Mouse (Mus musculus) gastrocnemius, postnatal 36 days (tissue): ENCODE measurements at regions not wholly inside any gene's neighbourhood (a gene's known extent, or its start where the extent isn't known, plus 50 kb on each side); places are given as distances from the start of the nearest gene placed in this dataset.

ENCODE experiments used
- DNase-seq, 2 experiments: peaks; one replicate each; pipeline ENCODE4 v3.0.0; 2022
- intact Hi-C: fragments of 180-260 bp; cut with DNase I; formaldehyde crosslinking; loops from one replicate; pipeline ENCODE4 v1.15.1; 2025

DNA sequence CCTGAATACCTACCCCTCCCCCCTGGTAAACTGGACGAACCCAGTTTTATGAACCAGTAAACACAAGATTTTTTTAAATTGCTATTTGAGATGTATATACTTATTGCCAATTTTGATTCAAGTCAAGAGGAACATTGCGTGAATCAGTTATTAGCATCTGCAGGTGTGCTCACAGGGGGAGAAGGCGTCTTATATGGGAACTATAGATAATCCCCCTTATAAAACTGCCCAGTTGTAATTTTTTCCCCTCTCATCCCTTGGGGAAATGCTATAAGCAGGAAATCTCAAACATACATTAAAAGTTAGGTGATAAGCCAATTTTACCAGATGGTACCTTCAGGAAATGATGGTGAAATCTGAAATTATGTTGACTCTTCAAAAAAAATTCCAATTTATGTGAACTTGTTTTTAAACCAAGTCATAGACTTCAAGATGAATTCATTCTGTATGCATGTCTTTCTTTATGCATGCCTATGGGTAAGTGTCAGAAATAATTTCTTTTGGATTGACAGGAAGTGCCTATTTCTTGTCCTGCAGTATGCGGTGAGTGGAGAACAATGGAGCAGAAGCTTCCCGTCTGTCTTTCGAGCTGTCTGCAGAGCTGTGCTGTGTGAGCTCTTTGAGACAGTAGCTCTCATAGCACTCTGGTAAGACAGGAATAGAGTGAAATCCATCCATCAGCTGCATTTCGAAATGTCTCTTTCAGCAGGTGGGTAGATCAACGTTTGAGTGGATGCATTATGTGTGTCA is 306.0 kb upstream of the Xrcc4 start:
- no peak for DNase-seq
- intact Hi-C loops, result no loop called here

DNA sequence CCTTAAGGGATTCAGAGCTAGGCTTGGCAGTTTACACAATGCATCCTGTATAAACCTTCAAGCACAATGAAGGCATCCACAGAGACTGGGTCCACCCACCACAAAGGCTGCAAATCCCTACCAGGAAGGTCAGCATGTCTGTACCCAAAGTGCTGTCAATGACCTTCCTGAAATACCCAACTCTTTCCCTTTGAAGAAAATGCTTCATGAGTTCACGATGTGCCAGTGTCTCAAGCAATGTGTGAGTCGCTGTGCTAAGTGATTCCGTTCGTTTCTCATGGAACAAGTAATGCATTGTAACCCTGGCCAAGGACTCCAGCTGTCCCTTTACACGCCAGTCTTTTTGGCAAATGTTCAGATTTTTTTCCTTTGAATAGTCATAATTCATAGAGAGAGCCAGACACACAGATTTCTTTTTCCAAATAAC is 305.4 kb upstream of the Xrcc4 start:
- intact Hi-C loops, result no loop called here
- DNase-seq, result no peak

DNA sequence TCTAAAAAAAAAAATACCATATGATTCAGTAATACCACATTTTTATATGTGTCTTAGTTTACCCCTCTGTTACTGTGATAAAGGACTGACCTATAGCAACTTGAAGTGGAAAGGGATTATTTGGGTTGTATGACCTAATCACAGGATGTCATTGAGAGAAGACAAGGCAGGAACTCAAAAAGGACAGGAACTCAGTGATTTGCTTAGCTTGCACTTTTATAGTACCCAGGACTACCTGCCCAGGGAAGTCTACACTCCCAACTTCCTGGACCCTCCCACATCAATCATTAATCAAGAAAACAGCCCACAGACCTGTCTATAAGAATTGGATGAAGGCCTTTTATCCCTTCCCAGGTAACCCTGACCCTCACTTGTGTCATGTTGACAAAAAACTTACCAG is 303.0 kb upstream of the Xrcc4 start:
- intact Hi-C loops, result no loop called here
- no peak for DNase-seq

DNA sequence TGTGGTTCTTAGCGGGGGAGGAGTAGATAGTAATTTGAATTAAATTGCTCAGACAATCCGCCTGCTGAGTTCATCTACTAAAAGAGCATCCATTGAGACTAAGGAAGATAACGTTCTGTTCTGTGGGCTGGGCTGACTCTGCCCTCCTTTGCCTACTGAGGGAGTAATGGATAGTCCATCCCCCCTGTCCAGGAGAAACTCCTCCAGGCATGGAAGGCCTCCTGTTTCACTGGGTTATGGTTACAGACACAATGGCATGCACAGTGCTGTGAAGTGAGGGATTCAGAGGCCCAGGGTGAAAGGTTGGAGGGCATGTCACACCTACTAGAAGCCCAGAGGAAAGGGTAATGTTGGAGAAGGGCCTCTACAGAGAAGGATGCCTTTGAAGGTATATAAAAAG is 287.2 kb upstream of the Xrcc4 start:
- intact Hi-C loops, result no loop called here
- DNase-seq, result no peak

DNA sequence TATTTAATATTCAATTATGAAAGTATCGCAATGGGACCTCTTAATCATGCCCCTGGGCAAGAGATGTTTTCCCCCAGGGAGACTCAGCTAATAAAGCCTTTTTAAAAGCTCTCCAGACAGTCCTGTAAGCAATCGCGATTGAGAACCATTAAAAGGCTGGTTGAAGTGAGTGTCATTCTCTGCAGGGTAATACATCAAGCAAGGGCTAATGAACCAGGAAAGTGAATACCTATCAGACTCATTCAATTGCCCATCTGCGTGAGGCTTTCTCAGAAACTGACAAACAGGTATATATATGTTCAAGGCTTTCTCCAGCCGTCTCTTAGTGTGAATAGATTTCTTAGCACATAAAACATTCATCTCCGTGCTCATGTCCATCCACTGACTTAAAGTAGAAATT is 286.8 kb upstream of the Xrcc4 start:
- no peak for DNase-seq
- intact Hi-C loops, result no loop called here

DNA sequence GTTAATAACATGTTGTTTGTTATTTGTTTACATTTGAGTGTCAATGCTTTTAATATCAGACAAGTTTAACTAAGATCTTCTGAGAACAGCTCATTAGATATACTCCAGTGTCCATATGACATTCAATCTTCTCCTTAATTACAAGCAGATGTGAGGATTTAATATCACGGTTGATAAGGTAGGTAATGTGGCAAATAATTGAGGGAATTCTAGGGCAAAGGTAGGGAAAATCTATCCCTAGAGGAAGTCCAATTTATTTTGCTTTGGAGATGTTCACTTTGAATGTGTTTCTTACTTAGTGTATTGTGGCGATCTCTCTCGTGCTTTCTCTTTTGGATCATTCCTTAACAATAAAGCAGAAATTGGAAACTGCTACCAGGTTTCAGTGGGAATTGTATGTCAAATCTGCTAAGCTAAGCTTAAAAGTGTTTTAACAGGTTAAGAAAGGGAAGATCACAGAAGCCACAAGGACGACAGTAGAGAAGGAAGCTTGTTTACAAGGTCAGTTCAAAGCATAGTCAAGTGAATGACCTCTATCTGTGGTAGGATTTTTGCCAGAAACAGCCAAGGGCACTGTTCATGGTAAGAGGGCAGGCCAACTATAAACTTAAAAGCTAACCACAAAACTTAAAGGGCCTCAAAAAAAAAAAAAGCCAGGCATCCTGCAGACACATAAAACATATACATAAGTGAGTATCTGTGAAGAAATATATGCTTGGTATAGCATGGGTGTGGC is 282.2 kb upstream of the Xrcc4 start:
- no peak for DNase-seq

DNA sequence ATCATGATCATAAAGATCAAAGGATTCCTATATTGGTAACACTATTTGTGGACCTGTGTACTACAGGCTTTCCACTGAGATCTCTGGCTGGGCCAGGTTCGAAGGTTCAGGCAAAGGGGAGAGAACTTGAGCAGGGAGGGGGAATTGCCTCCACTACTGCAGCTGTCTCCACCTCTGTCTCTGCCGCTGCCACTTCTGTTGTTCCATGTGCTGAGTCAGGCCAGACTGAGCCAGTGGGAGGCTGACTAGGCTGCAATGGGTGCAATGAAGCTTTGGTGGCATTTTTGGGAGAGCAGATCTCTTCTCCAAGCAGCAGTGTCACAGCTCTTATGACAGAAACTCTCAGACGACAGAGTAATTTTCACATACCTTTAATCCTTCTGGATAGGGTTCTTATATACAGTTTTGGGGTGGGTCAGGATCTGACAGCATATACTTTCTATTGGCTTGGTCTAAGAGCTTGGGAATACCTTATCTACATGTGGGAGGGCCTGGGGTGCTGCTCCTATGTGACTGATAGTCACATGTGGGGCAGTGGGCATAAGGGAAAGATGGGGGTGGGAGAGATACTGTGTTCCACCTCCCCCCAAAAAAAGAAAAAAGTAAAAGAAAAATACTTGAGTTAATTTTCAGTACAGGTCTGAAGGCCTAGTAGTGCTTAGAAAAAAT is 281.5 kb upstream of the Xrcc4 start:
- intact Hi-C loops, result no loop called here
- no peak for DNase-seq

More for the DNA sequence above, 282.2 kb upstream of the Xrcc4 start:
- intact Hi-C loops, result no loop called here

DNA sequence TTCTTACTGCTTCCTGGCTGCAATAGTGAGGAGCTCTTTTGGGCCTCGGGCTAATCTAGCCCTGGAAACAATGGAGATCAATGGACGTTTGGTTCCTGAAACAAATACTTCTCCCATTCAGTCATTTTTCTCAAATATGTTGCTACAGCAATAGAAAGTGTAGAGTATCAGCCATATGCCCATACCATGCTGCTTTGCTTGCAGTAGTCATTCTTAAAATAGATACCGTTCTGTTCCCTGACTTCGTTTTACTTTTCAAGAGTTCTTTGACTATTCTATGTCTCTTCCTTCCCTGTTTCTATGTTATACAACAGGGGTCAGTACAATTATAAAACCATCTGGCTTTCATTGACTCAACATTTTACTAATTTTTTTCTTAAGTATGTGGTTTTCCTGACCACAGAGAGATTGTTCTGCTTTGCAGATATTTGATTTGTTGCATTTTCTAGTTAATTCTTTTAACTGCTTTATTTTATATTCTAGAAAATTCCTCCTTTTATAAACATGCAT is 275.2 kb upstream of the Xrcc4 start:
- intact Hi-C loops, result no loop called here

DNA sequence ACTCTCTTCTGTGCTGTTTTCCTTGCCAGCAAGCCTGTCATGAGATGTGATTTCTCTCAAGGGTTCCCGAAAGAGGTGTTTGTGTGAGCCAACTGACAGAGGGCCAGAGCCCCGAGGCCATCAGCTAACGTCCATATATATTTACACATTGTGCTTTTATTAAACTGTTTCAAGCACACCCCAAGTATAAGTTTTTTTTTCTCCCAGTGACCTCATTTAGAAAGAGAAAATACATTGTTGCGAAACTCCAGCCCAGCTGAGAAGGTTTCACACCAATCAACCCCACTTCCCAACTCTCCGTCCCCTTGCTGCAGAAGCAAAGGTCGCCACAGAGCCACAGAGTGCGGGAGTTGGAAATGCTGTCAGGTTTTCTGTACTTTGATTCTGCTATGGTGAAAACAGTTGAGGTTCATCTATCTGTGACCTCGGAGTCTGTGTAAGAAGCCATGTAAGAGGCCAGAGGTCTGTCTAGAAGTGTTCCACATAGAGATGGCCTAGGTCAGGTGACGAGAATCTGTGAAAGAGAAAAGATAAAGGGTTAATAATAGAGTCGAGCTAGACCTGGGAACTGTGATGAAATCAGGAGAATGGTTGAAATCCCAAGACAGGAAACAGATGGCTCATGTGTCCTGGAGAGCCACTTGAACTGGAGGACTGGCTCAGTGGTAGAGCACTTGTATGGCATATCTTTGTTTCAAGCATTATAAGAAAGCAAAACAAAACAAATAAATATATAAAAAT is 270.6 kb upstream of the Xrcc4 start:
- intact Hi-C loops, result no loop called here
- peak; percentile 6 to 17 for DNase-seq

More for the DNA sequence above, 275.2 kb upstream of the Xrcc4 start:
- DNase-seq, result no peak

DNA sequence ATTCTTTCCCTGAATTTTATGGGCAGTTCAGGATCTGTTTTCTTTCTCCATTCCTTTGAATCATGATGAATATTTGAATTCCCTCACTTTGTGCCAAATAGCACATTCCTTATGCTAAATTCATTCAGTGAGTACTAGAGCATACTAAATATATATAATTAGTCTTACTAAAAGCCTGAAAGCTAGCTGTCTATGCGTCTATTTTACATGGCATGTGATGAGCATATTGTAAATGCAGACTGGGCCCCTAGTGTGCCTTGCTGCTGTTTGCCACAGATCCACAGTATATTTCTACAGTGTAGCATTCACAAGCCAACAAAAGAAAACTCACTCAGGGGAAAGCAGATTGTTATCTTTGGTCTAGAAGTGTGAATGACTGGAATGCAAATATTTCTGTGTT is 268.7 kb upstream of the Xrcc4 start:
- intact Hi-C loops, result no loop called here
- no peak for DNase-seq

DNA sequence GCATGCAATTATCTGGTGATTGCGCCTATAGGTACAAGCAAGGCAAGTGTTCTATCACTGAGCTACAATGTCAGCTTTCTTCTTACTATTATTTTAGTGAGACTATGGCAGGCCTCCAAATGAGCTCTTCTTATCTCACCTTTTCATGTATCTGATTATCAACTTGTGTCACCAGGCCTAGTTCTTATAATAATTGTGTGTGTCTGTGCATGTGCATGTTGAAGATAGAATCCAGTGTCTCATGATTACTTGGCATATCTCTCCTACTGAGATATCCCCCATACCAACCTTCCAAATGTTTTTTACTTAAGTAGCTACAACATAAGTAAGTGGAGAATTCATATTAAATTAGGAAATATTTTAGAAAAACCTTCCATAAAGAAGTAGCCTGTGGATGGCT is 266.2 kb upstream of the Xrcc4 start:
- no peak for DNase-seq
- intact Hi-C loops, result no loop called here

DNA sequence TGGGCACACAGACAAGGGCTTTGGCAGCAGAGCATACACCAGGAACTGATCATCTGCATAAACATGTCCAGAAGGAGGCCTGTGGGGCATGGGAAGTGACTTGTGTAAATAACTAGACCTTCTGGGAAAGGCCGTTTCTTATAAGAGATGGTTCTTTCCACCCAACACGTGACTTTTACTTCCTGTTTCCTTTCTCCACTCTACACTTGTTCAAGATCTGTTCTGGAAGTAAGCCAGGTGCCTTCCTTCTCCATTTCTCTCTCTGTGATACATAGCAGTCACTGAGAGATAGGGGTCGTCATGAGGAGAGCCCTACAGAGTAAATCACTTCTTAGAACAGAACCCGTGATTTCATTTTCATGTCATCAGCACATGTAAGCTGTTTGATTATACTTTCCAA is 253.4 kb upstream of the Xrcc4 start:
- DNase-seq, result no peak
- intact Hi-C loops, result no loop called here

DNA sequence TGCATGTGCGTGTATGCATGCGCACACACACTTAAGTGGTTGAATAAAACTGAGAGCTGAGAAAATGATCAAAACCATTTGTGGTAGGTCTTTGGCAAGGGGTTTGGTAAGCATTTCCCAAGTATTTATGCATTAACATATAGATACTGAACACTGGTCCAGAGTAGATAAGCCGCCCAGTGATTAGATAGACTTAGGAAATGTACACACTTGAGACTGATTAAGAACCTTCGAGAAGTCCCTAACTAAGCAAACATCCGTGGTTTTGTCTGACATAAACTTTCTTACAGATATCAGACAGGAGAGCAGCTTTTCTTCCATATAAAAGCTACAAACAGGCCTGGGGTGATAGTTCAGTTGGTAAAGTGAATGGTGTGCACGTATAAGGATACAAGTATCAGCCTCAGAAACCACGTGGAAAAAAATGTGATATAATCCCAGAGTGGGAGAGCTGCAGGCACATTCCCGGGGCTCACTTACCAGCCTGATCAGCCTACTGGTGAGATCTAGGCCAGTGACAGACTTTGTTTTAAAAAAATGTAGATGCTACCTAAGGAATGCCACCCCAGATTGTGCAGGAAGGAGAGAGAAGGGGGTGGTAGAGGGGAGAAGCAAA is 252.3 kb upstream of the Xrcc4 start:
- DNase-seq, result no peak
- intact Hi-C loops, result no loop called here

DNA sequence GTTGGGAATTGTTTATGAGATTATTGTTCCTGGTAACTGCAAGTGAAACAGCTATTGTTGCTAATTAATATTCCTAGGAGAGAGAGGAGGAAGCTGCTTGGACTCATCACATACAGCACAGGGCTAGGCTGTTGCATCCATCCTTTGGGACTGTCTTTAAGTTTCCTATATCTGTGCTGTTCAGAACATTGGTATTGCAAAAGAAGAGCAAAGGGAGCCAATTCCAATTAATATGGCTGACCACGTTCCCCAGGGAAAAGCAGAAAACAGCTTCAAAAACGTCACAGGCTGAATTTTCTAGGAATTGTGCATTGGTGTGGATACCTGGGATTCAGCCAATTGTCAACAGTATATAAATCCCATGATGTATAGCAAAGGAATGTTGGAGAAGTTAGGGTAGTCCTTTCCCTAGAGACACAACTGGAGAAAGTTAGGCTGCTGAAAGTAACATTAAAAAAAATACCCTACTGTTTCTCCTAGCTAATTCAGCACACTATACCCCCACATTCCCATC is 251.3 kb upstream of the Xrcc4 start:
- intact Hi-C loops, result no loop called here
- no peak for DNase-seq

DNA sequence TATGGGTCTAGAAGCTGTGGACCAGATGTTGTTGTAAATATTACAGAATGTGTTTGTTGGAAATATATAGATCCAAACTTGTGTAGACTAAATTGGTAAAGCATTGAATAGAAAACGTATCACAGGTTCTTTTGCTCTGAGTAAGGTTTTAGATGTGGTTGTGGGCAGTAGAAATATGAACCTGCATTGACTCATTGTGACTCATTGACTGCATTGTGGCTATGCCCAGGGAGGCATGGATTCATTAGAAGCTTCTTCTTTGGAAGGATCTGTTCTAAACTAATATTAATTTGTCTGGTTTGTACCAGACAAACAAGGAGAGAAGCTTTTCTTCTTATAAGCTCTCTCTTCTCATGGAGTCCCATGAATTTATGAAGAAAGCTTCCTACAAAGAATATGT is 248.2 kb upstream of the Xrcc4 start:
- DNase-seq, result no peak
- intact Hi-C loops, result no loop called here

DNA sequence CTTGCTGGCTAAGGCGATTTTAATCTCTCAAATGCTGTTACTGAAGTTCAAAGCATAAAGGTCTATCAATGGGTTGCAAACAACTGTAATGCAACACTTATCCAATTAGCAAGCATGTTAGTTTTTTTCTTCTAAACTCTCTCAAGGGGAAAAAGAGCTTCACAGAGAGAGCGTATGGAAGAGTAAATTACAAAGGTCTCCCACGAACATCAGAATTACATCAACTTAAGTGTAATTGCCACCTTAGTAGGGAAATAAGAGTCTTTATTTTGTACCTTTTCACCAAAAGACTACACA is 246.3 kb upstream of the Xrcc4 start:
- DNase-seq, result no peak
- intact Hi-C loops, result no loop called here

DNA sequence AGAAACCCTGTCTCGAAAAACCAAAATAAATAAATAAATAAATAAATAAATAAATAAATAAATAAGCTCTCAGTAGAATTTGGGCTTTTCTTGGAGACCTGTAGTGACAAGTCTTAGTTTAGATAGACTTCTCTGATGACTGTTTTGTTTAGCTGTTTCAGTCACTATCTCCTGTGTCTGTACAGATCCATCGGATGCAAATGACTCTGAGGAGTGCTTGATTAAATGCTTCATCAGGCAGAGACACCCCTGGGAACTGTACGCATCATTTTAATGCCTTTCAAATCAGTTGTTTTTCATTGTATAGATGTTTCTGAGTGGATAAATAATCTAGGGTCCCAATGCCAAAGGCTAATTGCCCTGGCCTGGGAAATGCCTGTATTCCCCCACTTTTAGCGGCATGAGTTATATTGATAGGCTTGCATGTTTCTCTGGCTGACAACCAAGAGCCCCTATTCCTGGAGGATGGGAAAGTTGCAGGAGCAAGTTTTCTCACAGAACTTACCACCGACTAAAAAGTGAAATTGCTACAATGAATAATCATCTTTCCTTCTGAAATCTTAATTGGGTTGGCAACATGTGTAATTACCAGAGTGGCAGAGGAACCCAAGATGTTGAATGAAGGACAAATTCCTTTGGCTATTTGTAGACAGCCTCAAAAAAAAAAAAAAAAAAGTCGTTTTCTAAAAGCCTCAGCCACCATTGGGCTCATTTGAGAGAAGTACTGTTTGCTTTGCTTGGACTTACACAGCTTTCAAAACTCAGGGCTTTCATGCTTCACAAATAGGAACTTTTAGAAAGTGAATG is 245.7 kb upstream of the Xrcc4 start:
- intact Hi-C loops, result no loop called here
- no peak for DNase-seq

DNA sequence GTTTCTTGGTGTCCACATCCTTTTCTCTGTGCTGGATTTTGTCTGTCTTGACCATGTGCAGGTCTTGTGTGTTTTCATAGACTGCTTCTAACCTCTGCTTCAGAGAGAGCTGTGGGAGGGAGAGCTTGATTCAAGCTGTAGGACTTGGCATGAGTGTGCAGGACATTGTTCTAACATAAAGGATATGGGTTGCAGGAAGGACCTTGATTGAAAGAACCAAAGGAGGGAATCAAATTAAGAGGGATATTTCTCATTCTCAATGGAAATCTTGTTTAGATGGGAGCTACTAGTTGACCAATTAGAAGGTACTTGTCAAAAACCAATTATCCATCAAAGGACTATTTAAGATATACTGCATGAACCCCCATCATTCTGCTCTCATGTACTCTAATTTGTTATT is 244.9 kb upstream of the Xrcc4 start:
- no peak for DNase-seq
- intact Hi-C loops, result no loop called here

DNA sequence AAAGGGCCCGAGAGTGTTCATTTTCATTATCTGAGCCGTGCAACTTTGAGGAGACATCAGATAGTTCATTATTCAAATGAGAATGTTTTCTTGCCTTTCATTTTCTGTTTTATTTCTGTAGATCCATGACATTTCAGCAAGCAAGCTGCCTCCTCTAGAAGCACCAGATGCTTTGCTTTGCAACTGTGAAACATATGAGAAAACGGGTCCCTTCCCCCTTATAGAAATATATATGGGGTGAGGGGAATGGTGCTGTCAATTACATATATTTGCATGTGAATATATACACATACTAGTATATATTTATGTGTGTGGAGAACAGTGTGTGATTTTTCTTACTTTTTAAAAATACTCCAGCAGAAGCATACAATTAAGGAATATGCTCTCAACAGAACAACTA is 235.8 kb upstream of the Xrcc4 start:
- DNase-seq, result no peak
- intact Hi-C loops, result no loop called here
